Mouse (Mus musculus) kidney, adult 2 months (tissue): Measurements from ENCODE around the gene Fzd10. TPM values are rescaled to one million over a fixed set of nuclear protein-coding genes. Genes with fewer than 3 reads are reported as not detected.

ENCODE experiments used
- DNase-seq: peaks from one replicate; pipeline ENCODE4 v3.0.0; 2021
- H3K27ac ChIP-seq: fragments of 200-500 bp; 2 replicates; pipeline ENCODE4 v1.5.1; 2012; ENCODE audit warnings: low read depth, low read length, control low read depth, inconsistent platforms; ENCODE audit not compliant: insufficient read depth
- H3K27me3 ChIP-seq: fragments of 200-500 bp; replicated peaks from 2 replicates; pipeline ENCODE4 v1.6.1; 2012; ENCODE audit warnings: mild to moderate bottlenecking, moderate library complexity, low read length, inconsistent platforms; ENCODE audit not compliant: control insufficient read depth, insufficient read depth
- H3K36me3 ChIP-seq: fragments of 200-500 bp; 2 replicates; pipeline ENCODE4 v1.6.1; 2012; ENCODE audit warnings: mild to moderate bottlenecking, moderate library complexity, low read length, inconsistent platforms; ENCODE audit not compliant: control insufficient read depth, insufficient read depth
- H3K4me1 ChIP-seq: fragments of 200-500 bp; 2 replicates; pipeline ENCODE4 v1.6.1; 2011; ENCODE audit warnings: low read length; ENCODE audit not compliant: control insufficient read depth, insufficient read depth
- H3K4me3 ChIP-seq: fragments of 200-500 bp; 2 replicates; pipeline ENCODE4 v1.5.1; 2011; ENCODE audit warnings: mild to moderate bottlenecking, low read depth, low read length, control low read depth; ENCODE audit not compliant: insufficient read depth
- CTCF ChIP-seq: fragments of 200-500 bp; conservative IDR thresholded peaks from 2 replicates; pipeline ENCODE4 v1.5.1; 2011; ENCODE audit warnings: low read depth, mild to moderate bottlenecking, control low read depth, low read length, moderate library complexity, mixed read lengths; ENCODE audit not compliant: insufficient read depth, insufficient read length
- POLR2A ChIP-seq: fragments of 200-500 bp; IDR thresholded peaks from one replicate; pipeline ENCODE4 v1.6.1; 2011; ENCODE audit warnings: low read depth, low read length, control low read depth
- WGBS: fragments of 180-500 bp; shearing (Covaris S2); methylation state at CpG from one replicate; pipeline ENCODE4 v1.1.7; 2018; 5-methylcytosine and 5-hydroxymethylcytosine counted together
- polyA plus RNA-seq: library from polyadenylated mRNA; depleted of rRNA; stranded (reverse); fragments of >200 nt; gene quantifications from 2 replicates; pipeline ENCODE4 v1.2.3, GENCODE M21; 2012

Fzd10 gene
- polyA plus RNA-seq, 1 experiment: 0.20 TPM

DNA sequence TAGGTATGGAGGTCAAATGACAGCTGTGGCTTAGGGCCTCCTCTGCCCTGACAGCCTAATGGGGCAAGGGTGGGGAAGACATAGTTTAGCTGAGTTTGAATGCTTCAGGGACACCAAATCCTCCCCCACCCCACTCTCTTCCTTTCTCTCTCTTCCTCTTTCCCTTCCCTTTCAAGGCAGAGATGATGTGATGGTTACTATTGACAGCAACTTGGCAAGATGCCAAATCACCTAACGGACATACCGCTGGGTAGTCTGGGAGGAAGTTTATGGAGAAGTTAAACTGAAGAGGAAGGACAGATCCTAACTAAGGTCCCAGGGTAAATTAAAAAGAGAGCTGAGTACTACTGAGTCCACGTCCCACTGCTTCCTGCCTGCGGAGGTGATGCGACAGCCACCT lies 29.8 kb upstream of the Fzd10 start:
- Histone ChIP-seq H3K27ac (no peak overlapping the region), H3K36me3 (no peaks in the 10 kb centered on the region), H3K27me3 (no peaks in the 10 kb centered on the region; the same call in 1 of the 2 replicates), H3K4me1 (no peaks in the 10 kb centered on the region), H3K4me3 (no peak overlapping the region)
- DNase-seq: no peak
- TF ChIP-seq POLR2A (no peak), CTCF (no peak)
- WGBS: 66% methylated on average over 5 of the region's 5 CpGs

DNA sequence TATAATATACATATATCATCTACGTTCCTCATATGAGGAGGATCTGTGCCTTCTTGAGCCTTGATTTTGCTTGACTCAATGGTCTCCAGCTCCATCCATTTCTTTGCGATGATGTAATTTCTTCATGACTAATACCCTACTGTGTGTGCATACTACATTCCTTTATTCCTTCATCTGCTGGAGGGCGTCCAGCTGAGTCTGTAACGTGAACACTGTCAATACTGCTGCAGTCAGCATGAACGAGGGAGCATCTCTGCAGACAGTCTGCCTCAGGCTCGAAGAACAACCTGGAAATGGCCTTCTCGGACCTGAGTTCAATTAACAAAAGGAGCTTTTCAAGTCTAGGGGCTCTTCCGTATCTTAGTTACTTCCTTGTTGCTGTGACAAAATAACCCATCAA lies 28.9 kb upstream of the Fzd10 start:
- DNase-seq: no peak
- H3K4me3 ChIP-seq: no peak overlapping the region
- TF ChIP-seq POLR2A: no peak
- no peak for TF ChIP-seq CTCF
- no peak overlapping the region for H3K27ac ChIP-seq
- H3K36me3 ChIP-seq: no peaks in the 10 kb centered on the region
- H3K27me3 ChIP-seq: no peaks in the 10 kb centered on the region; the same call in 1 of the 2 replicates
- WGBS: 73% methylated on average over 8 of the region's 8 CpGs
- no peaks in the 10 kb centered on the region for H3K4me1 ChIP-seq

GRCm38 (mm10) chr5:128575997-128576579 lies 24.6 kb upstream of the Fzd10 start:
- TF ChIP-seq POLR2A (no peak), CTCF (no peak)
- no peaks in the 10 kb centered on the region for H3K27me3 ChIP-seq
- H3K36me3 ChIP-seq: no peaks in the 10 kb centered on the region
- no peak overlapping the region for H3K27ac ChIP-seq
- DNase-seq: no peak
- no peaks in the 10 kb centered on the region for H3K4me1 ChIP-seq
- WGBS: 75% methylated on average over 9 of the region's 9 CpGs
- H3K4me3 ChIP-seq: no peak overlapping the region

- Histone ChIP-seq H3K27me3 (no peaks in the 10 kb centered on the region), H3K4me1 (no peaks in the 10 kb centered on the region), H3K36me3 (no peaks in the 10 kb centered on the region), H3K27ac (no peak overlapping the region), H3K4me3 (no peak overlapping the region)
- 38% methylated on average over 9 of the region's 9 CpGs for WGBS
- DNase-seq: no peak
- TF ChIP-seq CTCF: no peak
- no peak for TF ChIP-seq POLR2A
Observed at GRCm38 (mm10) chr5:128579047-128579650, 21.5 kb upstream of the Fzd10 start.

DNA sequence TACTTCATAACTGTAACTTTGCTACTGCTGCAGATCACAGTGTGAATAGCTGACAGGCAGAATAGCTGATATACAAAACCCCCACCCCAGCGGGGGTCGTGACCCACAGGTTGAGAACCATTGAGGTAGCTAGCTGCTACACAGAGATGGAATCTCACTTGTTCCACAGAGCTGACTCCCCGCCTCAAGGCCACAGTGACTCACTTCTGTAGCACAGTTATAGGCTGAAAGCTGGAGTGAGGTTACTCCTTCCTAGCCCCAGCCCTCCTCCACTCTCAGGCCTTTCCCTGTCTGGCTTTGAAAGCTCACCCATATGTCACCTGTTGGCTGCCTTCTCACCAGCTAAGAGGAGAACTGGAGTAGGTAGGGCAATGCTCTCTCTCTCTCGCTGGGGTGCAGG lies 19.7 kb upstream of the Fzd10 start:
- TF ChIP-seq POLR2A (no peak), CTCF (no peak)
- Histone ChIP-seq H3K27ac (no peak overlapping the region), H3K4me1 (no peaks in the 10 kb centered on the region), H3K27me3 (no peaks in the 10 kb centered on the region), H3K4me3 (no peak overlapping the region), H3K36me3 (no peaks in the 10 kb centered on the region)
- no peak for DNase-seq
- WGBS: 71% methylated on average over 4 of the region's 4 CpGs

- no peak overlapping the region for H3K4me3 ChIP-seq
- TF ChIP-seq CTCF (no peak), POLR2A (no peak)
- no peaks in the 10 kb centered on the region for H3K36me3 ChIP-seq
- WGBS: 49% methylated on average over 8 of the region's 8 CpGs
- H3K4me1 ChIP-seq: no peaks in the 10 kb centered on the region
- no peak for DNase-seq
- no peaks in the 10 kb centered on the region for H3K27me3 ChIP-seq
- H3K27ac ChIP-seq: no peak overlapping the region
Observed at GRCm38 (mm10) chr5:128581516-128581921, 19.1 kb upstream of the Fzd10 start.

GRCm38 (mm10) chr5:128589231-128589630 lies 11.4 kb upstream of the Fzd10 start:
- H3K27me3 ChIP-seq: no peaks in the 10 kb centered on the region
- DNase-seq: no peak
- TF ChIP-seq POLR2A (no peak), CTCF (no peak)
- no peak overlapping the region for H3K27ac ChIP-seq
- no peaks in the 10 kb centered on the region for H3K4me1 ChIP-seq
- H3K36me3 ChIP-seq: no peaks in the 10 kb centered on the region
- WGBS: 62% methylated on average over 1 of the region's 1 CpGs
- no peak overlapping the region for H3K4me3 ChIP-seq
